ENCODE assay signal across 29 mouse cellular contexts in genomic region chr6:84263686-84264085, GRCm38 (mm10).
A peak's percentile ranks its signal among the peaks of the same experiment; 100 is the strongest.
DNase-seq lines count a peak whose midpoint lies in the region; ATAC-seq lines count a peak whose summit lies in the region.
"Had no signal": no experiment of that assay in that cellular context is flagged by ENCODE, and none has a peak within 500 bp of the region (broad histone marks: within the 10 kb centered on the region; RNA-seq: fewer than 3 reads in every experiment).

No protein-coding gene starts in this region.

- no peaks in the 10 kb centered on the region for H3K36me3 ChIP-seq in limb, embryonic 12.5 days
- H3K36me3 ChIP-seq: forebrain, embryonic 10.5 days; forebrain, embryonic 15.5 days; heart, embryonic 13.5 days; hindbrain, embryonic 12.5 days; intestine, embryonic 15.5 days; midbrain, embryonic 12.5 days; neural tube, embryonic 13.5 days had no signal

- peak; percentile 45 for DNase-seq in heart, postnatal 4 days
- no peak for DNase-seq in heart, postnatal 14 days
- peak; percentile 22 for DNase-seq in Muller cell, postnatal 12 days (ENCODE audit: inconsistent ontology term)
- peak; percentile 44 for DNase-seq in retina, postnatal 1 day
- DNase-seq in spleen, postnatal 10 days (ENCODE audit: low spot score in 2 of 2), result no peak
- DNase-seq: adrenal gland, adult 2 months; adrenal gland, postnatal 36 days; cerebellum, adult 8-10 months; cerebellum, postnatal 25 days; kidney, adult 2 months; kidney, postnatal 10 days; liver; lung, adult 2 months; lung, postnatal 4 days; right cerebral cortex, postnatal 25 days had no signal

- H3K4me3 ChIP-seq in limb, embryonic 12.5 days (replicated peaks), result no peak overlapping the region
- H3K4me3 ChIP-seq: forebrain, embryonic 10.5 days; forebrain, embryonic 15.5 days; heart, embryonic 13.5 days; hindbrain, embryonic 12.5 days; intestine, embryonic 15.5 days; megakaryocyte, embryonic 14.5 days; midbrain, embryonic 12.5 days; myocyte; neural tube, embryonic 13.5 days had no signal

- no peak overlapping the region for H3K4me2 ChIP-seq in limb, embryonic 12.5 days
- H3K4me2 ChIP-seq: forebrain, embryonic 15.5 days; heart, embryonic 13.5 days; hindbrain, embryonic 12.5 days; intestine, embryonic 15.5 days; midbrain, embryonic 12.5 days; neural tube, embryonic 13.5 days had no signal

- WGBS in limb, embryonic 12.5 days, result 51% methylated on average over 2 of the region's 2 CpGs

- peak overlapping the region; percentile 50; the same call in 1 of the 2 replicates for H3K27ac ChIP-seq in limb, embryonic 12.5 days
- H3K27ac ChIP-seq: forebrain, embryonic 10.5 days; forebrain, embryonic 15.5 days; heart, embryonic 13.5 days; hindbrain, embryonic 12.5 days; hindbrain, postnatal 0 days; intestine, embryonic 15.5 days; liver, embryonic 14.5 days; midbrain, embryonic 12.5 days; neural tube, embryonic 13.5 days had no signal

- H3K9me3 ChIP-seq in limb, embryonic 12.5 days, result no peaks in the 10 kb centered on the region
- H3K9me3 ChIP-seq: forebrain, embryonic 10.5 days; forebrain, embryonic 15.5 days; heart, embryonic 13.5 days; hindbrain, embryonic 12.5 days; intestine, embryonic 15.5 days; megakaryocyte, embryonic 14.5 days; midbrain, embryonic 12.5 days; neural tube, embryonic 13.5 days had no signal

- ATAC-seq in limb, embryonic 12.5 days (ENCODE audit: insufficient number of reproducible peaks, insufficient read depth, low FRiP score, low TSS enrichment, low read depth), result no peak
- ATAC-seq in cerebellum, adult (ENCODE audit: insufficient number of reproducible peaks, low FRiP score, low TSS enrichment), result no peak
- ATAC-seq: activated CD4-positive, CD25-positive, alpha-beta regulatory T cell, adult 4 months; forebrain, embryonic 15.5 days; hindbrain, postnatal 0 days; intestine, embryonic 15.5 days had no signal

- H3K4me1 ChIP-seq in limb, embryonic 12.5 days (replicated peaks), result peaks cover 25% of the 10 kb centered on the region
- H3K4me1 ChIP-seq: forebrain, embryonic 10.5 days; forebrain, embryonic 15.5 days; heart, embryonic 13.5 days; hindbrain, embryonic 12.5 days; intestine, embryonic 15.5 days; megakaryocyte, embryonic 14.5 days; midbrain, embryonic 12.5 days had no signal

- H3K27me3 ChIP-seq in limb, embryonic 12.5 days, result no peaks in the 10 kb centered on the region
- H3K27me3 ChIP-seq: forebrain, embryonic 15.5 days; intestine, embryonic 15.5 days; megakaryocyte, embryonic 14.5 days; midbrain, embryonic 12.5 days had no signal

- intact Hi-C loops in heart, postnatal 14 days (cut with DNase I), result no loop called here

- H3K9ac ChIP-seq in limb, embryonic 12.5 days (replicated peaks), result no peak overlapping the region
- H3K9ac ChIP-seq: forebrain, embryonic 15.5 days; heart, embryonic 13.5 days; hindbrain, embryonic 12.5 days; intestine, embryonic 15.5 days; liver, embryonic 14.5 days; midbrain, embryonic 12.5 days; neural tube, embryonic 13.5 days had no signal

Comparison
In these comparisons a context has a peak if more than half of its experiments do, and no peak if none do; other contexts are left out.
1. DNase-seq: peak in heart, postnatal 4 days (single experiment), Muller cell, postnatal 12 days (single experiment) and retina, postnatal 1 day (single experiment); none in heart, postnatal 14 days (0 of 2) and spleen, postnatal 10 days (0 of 2).